Mouse (Mus musculus) ES-E14 (cell line): ENCODE results near the gene Car14. TPM values are rescaled to one million over a fixed set of nuclear protein-coding genes. Genes with fewer than 3 reads are reported as not detected.

Source experiments
- DNase-seq: peaks from one replicate; pipeline ENCODE4 v3.0.0-alpha.2; 2013; ENCODE audit warnings: low read depth, low spot score
- H3K27ac ChIP-seq: 2 replicates; pipeline ENCODE4 v1.5.1; 2012; ENCODE audit warnings: low read depth, mild to moderate bottlenecking, low read length, moderate library complexity, mixed read lengths; ENCODE audit not compliant: poor library complexity, insufficient read depth, severe bottlenecking
- H3K36me3 ChIP-seq: 2 replicates; pipeline ENCODE4 v1.6.1; 2012; ENCODE audit warnings: mild to moderate bottlenecking, low read length, moderate library complexity, mixed read lengths; ENCODE audit not compliant: control insufficient read depth, poor library complexity, insufficient read depth, severe bottlenecking
- H3K4me1 ChIP-seq, 2 experiments: fragments of 150-350 bp in 1 of 2; sonication (generic) in 1 of 2; 2 replicates each; pipeline ENCODE4 v1.6.1; 2012; ENCODE audit warnings: low read length in 2 of 2, mild to moderate bottlenecking in 1 of 2, mixed read lengths in 1 of 2; ENCODE audit not compliant: control insufficient read depth in 2 of 2, insufficient read depth in 2 of 2, poor library complexity in 1 of 2
- H3K4me3 ChIP-seq, 2 experiments: fragments of 150-350 bp in 1 of 2; sonication (generic) in 1 of 2; 2 replicates each; pipeline ENCODE4 v1.5.1; 2012; ENCODE audit warnings: low read length in 2 of 2, low read depth in 1 of 2, mild to moderate bottlenecking in 1 of 2, mixed read lengths in 1 of 2; ENCODE audit not compliant: insufficient read depth in 1 of 2, poor library complexity in 1 of 2, severe bottlenecking in 1 of 2
- H3K9ac ChIP-seq: 2 replicates; pipeline ENCODE4 v1.6.1; 2012; ENCODE audit warnings: low read depth, mild to moderate bottlenecking, low read length, mixed read lengths; ENCODE audit not compliant: poor library complexity, insufficient read depth, severe bottlenecking
- H3K9me3 ChIP-seq: fragments of 150-350 bp; sonication (generic); 2 replicates; pipeline ENCODE4 v1.6.1; 2012; ENCODE audit warnings: low read depth, mild to moderate bottlenecking, low read length; ENCODE audit not compliant: control insufficient read depth, insufficient read depth
- CHD2 ChIP-seq: IDR thresholded peaks from 2 replicates; pipeline ENCODE4 v1.6.1; 2014; ENCODE audit warnings: mild to moderate bottlenecking, low read depth, low read length, inconsistent platforms
- HCFC1 ChIP-seq: IDR thresholded peaks from 2 replicates; pipeline ENCODE4 v1.6.1; 2012; ENCODE audit warnings: low read length, inconsistent platforms, borderline replicate concordance; ENCODE audit not compliant: insufficient read depth
- MAFK ChIP-seq: IDR thresholded peaks from 2 replicates; pipeline ENCODE4 v1.6.1; 2014; ENCODE audit warnings: mild to moderate bottlenecking, low read depth, low read length, inconsistent platforms; ENCODE audit not compliant: insufficient read depth
- ZC3H11A ChIP-seq: IDR thresholded peaks from 2 replicates; pipeline ENCODE4 v1.6.1; 2012; ENCODE audit warnings: low read depth, mild to moderate bottlenecking, inconsistent platforms, low read length, borderline replicate concordance
- ZNF384 ChIP-seq: IDR thresholded peaks from 2 replicates; pipeline ENCODE4 v1.6.1; 2012; ENCODE audit warnings: low read depth, low read length, inconsistent platforms
- in situ Hi-C, 2 experiments: fragments of 600-800 bp; cut with MboI; formaldehyde crosslinking; loops; one replicate each; pipeline ENCODE4 v1.15.1; 2025; ENCODE audit warnings: low sequenced_read_pairs in 2 of 2, inconsistent platforms in 1 of 2; ENCODE audit not compliant: unreplicated experiment in 2 of 2
- total RNA-seq: library from RNA; depleted of rRNA; stranded (reverse); fragments of 300-350 nt; gene quantifications from 2 replicates; pipeline ENCODE4 v1.2.3, GENCODE M21; 2012

Car14 gene
- total RNA-seq, 1 experiment = 2.5 TPM

- Histone ChIP-seq H3K4me3 (no peak overlapping the region), H3K36me3 (peaks cover 10% of the 10 kb centered on the region), H3K4me1 (peaks cover 0 to 3% of the 10 kb centered on the region in 2 experiments; a peak in 2 of 4 replicates), H3K9ac (no peak overlapping the region), H3K9me3 (no peaks in the 10 kb centered on the region), H3K27ac (no peak overlapping the region)
- no peak for DNase-seq
- in situ Hi-C loops = no loop called here
- TF ChIP-seq ZNF384 (no peak), CHD2 (no peak), MAFK (no peak), HCFC1 (no peak), ZC3H11A (no peak)
Observed at GRCm38 (mm10) chr3:95948325-95948724, 43.8 kb upstream of the Car14 start.

GRCm38 (mm10) chr3:95945731-95946240 lies 41.3 kb upstream of the Car14 start:
- TF ChIP-seq HCFC1 (no peak), MAFK (no peak), ZC3H11A (no peak), CHD2 (no peak), ZNF384 (no peak)
- Histone ChIP-seq H3K4me3 (no peak overlapping the region), H3K9me3 (no peaks in the 10 kb centered on the region), H3K9ac (no peak overlapping the region), H3K4me1 (peaks cover 2 to 11% of the 10 kb centered on the region in 2 experiments; a peak in 3 of 4 replicates), H3K27ac (no peak overlapping the region), H3K36me3 (peaks cover 22% of the 10 kb centered on the region)
- in situ Hi-C loops = no loop called here
- no peak for DNase-seq

- Histone ChIP-seq H3K9ac (no peak overlapping the region), H3K4me1 (peaks cover 2 to 11% of the 10 kb centered on the region in 2 experiments; a peak in 3 of 4 replicates), H3K27ac (no peak overlapping the region), H3K9me3 (no peaks in the 10 kb centered on the region), H3K4me3 (no peak overlapping the region), H3K36me3 (peaks cover 29% of the 10 kb centered on the region)
- TF ChIP-seq ZNF384 (no peak), ZC3H11A (no peak), CHD2 (no peak), MAFK (no peak), HCFC1 (no peak)
- in situ Hi-C loops = no loop called here
- DNase-seq = no peak
Observed at GRCm38 (mm10) chr3:95944742-95945141, 40.3 kb upstream of the Car14 start.

GRCm38 (mm10) chr3:95943226-95943625 lies 38.7 kb upstream of the Car14 start:
- in situ Hi-C loops = no loop called here
- Histone ChIP-seq H3K36me3 (peaks cover 36% of the 10 kb centered on the region), H3K4me3 (no peak overlapping the region), H3K9me3 (no peaks in the 10 kb centered on the region), H3K4me1 (peaks cover 2 to 11% of the 10 kb centered on the region in 2 experiments; a peak in 3 of 4 replicates), H3K27ac (no peak overlapping the region), H3K9ac (no peak overlapping the region)
- TF ChIP-seq ZNF384 (no peak), MAFK (no peak), ZC3H11A (no peak), CHD2 (no peak), HCFC1 (no peak)
- DNase-seq = no peak

GRCm38 (mm10) chr3:95942749-95943148 lies 38.3 kb upstream of the Car14 start:
- no peak overlapping the region for H3K27ac ChIP-seq
- in situ Hi-C loops = no loop called here
- DNase-seq = no peak
- peaks cover 41% of the 10 kb centered on the region for H3K36me3 ChIP-seq
- TF ChIP-seq MAFK (peak; percentile 86), CHD2 (no peak)
- no peak overlapping the region for H3K9ac ChIP-seq
- H3K4me3 ChIP-seq = no peak overlapping the region
- H3K9me3 ChIP-seq = no peaks in the 10 kb centered on the region
- H3K4me1 ChIP-seq = peaks cover 2 to 11% of the 10 kb centered on the region in 2 experiments; a peak in 3 of 4 replicates
